Mouse (Mus musculus): Measurements from ENCODE around the gene Fxr2. TPM values are rescaled to one million over a fixed set of nuclear protein-coding genes. Genes with fewer than 3 reads are reported as not detected.

Fxr2 gene
- polyA plus RNA-seq, 1 experiment from 2014 or later, result 41.5 TPM

GRCm38 (mm10) chr11:69633128-69633866 is 507 bp downstream of the Fxr2 start:
- Histone ChIP-seq H3K9ac (peak overlapping the region; percentile 99), H3K36me3 (peaks cover 5% of the 10 kb centered on the region; the same call in 1 of the 2 replicates), H3K4me1 (replicated peaks) (peaks cover 33% of the 10 kb centered on the region), H3K27me3 (no peaks in the 10 kb centered on the region), H3K27ac (replicated peaks) (peak overlapping the region; percentile 95), H3K4me2 (peak overlapping the region; percentile 78), H3K4me3 (peak overlapping the region; percentile 94), H3K9me3 (no peaks in the 10 kb centered on the region)
- WGBS, result under 1% methylated on average over 33 of the region's 50 CpGs
- peak; percentile 40; the same call in 1 of the 2 replicates for ATAC-seq (ENCODE audit: low FRiP score, low read depth)

- Histone ChIP-seq H3K9ac (no peak overlapping the region), H3K4me1 (replicated peaks) (peaks cover 33% of the 10 kb centered on the region), H3K36me3 (peaks cover 19% of the 10 kb centered on the region), H3K27ac (replicated peaks) (no peak overlapping the region), H3K9me3 (no peaks in the 10 kb centered on the region), H3K27me3 (no peaks in the 10 kb centered on the region), H3K4me3 (no peak overlapping the region), H3K4me2 (peak overlapping the region; percentile 78; the same call in 1 of the 2 replicates)
- WGBS, result 93% methylated on average over 3 of the region's 3 CpGs
- no peak for ATAC-seq (ENCODE audit: low FRiP score, low read depth)
These were observed 2.7 kb downstream of the Fxr2 start for GRCm38 (mm10) chr11:69635471-69635870.

GRCm38 (mm10) chr11:69645860-69646259 is 13.1 kb downstream of the Fxr2 start:
- Histone ChIP-seq H3K36me3 (peaks cover 94% of the 10 kb centered on the region), H3K9ac (no peak overlapping the region), H3K27me3 (no peaks in the 10 kb centered on the region), H3K4me1 (replicated peaks) (no peaks in the 10 kb centered on the region), H3K4me3 (no peak overlapping the region), H3K9me3 (no peaks in the 10 kb centered on the region), H3K27ac (replicated peaks) (no peak overlapping the region), H3K4me2 (no peak overlapping the region)
- 96% methylated on average over 5 of the region's 5 CpGs for WGBS
- ATAC-seq (ENCODE audit: low FRiP score, low read depth), result no peak

- WGBS, result 81% methylated on average over 5 of the region's 5 CpGs
- Histone ChIP-seq H3K36me3 (peaks cover 68% of the 10 kb centered on the region), H3K27ac (replicated peaks) (no peak overlapping the region), H3K9me3 (no peaks in the 10 kb centered on the region), H3K9ac (no peak overlapping the region), H3K27me3 (no peaks in the 10 kb centered on the region), H3K4me3 (no peak overlapping the region), H3K4me2 (no peak overlapping the region), H3K4me1 (replicated peaks) (peaks cover 11% of the 10 kb centered on the region)
- no peak for ATAC-seq (ENCODE audit: low FRiP score, low read depth)
These were observed 20.6 kb downstream of the Fxr2 start for GRCm38 (mm10) chr11:69653399-69653798.

GRCm38 (mm10) chr11:69654760-69655159 is 22.0 kb downstream of the Fxr2 start:
- Histone ChIP-seq H3K27ac (replicated peaks) (no peak overlapping the region), H3K4me3 (no peak overlapping the region), H3K27me3 (no peaks in the 10 kb centered on the region), H3K9ac (no peak overlapping the region), H3K9me3 (no peaks in the 10 kb centered on the region), H3K4me2 (no peak overlapping the region), H3K4me1 (replicated peaks) (peaks cover 11% of the 10 kb centered on the region), H3K36me3 (peaks cover 62% of the 10 kb centered on the region)
- no peak for ATAC-seq (ENCODE audit: low FRiP score, low read depth)
- 52% methylated on average over 9 of the region's 9 CpGs for WGBS

GRCm38 (mm10) chr11:69655264-69656064 is 22.7 kb downstream of the Fxr2 start, which contains the start of gene Sox15:
Gene Sox15, plus strand, starts transcription at chr11:69655314.
- no peak within 1 kb of the TSS for H3K27ac ChIP-seq (replicated peaks)
- no peak within 1 kb of the TSS for H3K9ac ChIP-seq
- WGBS, result 24% methylated on average over 34 of the region's 34 CpGs
- H3K27me3 ChIP-seq, result no peaks in the 10 kb centered on the region
- ATAC-seq (ENCODE audit: low FRiP score, low read depth), result peak; percentile 65
- H3K4me1 ChIP-seq (replicated peaks), result peaks cover 13% of the 10 kb centered on the region
- no peak within 1 kb of the TSS for H3K4me2 ChIP-seq
- no peak within 1 kb of the TSS for H3K4me3 ChIP-seq
- H3K36me3 ChIP-seq, result peaks cover 55% of the 10 kb centered on the region
- H3K9me3 ChIP-seq, result no peaks in the 10 kb centered on the region

- no peak overlapping the region for H3K4me3 ChIP-seq
- H3K4me1 ChIP-seq (replicated peaks), result peaks cover 19% of the 10 kb centered on the region
- H3K36me3 ChIP-seq, result peaks cover 49% of the 10 kb centered on the region
- H3K4me2 ChIP-seq, result no peak overlapping the region
- H3K27ac ChIP-seq (replicated peaks), result no peak overlapping the region
- H3K9me3 ChIP-seq, result no peaks in the 10 kb centered on the region
- 77% methylated on average over 5 of the region's 5 CpGs for WGBS
- no peaks in the 10 kb centered on the region for H3K27me3 ChIP-seq
- ATAC-seq (ENCODE audit: low FRiP score, low read depth), result no peak
- no peak overlapping the region for H3K9ac ChIP-seq
These were observed 23.3 kb downstream of the Fxr2 start for GRCm38 (mm10) chr11:69656065-69656455.

- ATAC-seq (ENCODE audit: low FRiP score, low read depth), result 0 out of 2 replicates have a peak, but pooled peaks have one; percentile 14
- peaks cover 26% of the 10 kb centered on the region for H3K4me1 ChIP-seq (replicated peaks)
- WGBS, result 80% methylated on average over 10 of the region's 10 CpGs
- no peaks in the 10 kb centered on the region for H3K9me3 ChIP-seq
- H3K27ac ChIP-seq (replicated peaks), result no peak overlapping the region
- H3K4me2 ChIP-seq, result no peak overlapping the region
- no peak overlapping the region for H3K9ac ChIP-seq
- peaks cover 42% of the 10 kb centered on the region for H3K36me3 ChIP-seq
- no peaks in the 10 kb centered on the region for H3K27me3 ChIP-seq
- no peak overlapping the region for H3K4me3 ChIP-seq
These were observed 24.0 kb downstream of the Fxr2 start for GRCm38 (mm10) chr11:69656617-69657461.

- Histone ChIP-seq H3K27me3 (no peaks in the 10 kb centered on the region), H3K36me3 (peaks cover 37% of the 10 kb centered on the region), H3K9me3 (no peaks in the 10 kb centered on the region), H3K4me2 (no peak overlapping the region), H3K4me3 (no peak overlapping the region), H3K9ac (no peak overlapping the region), H3K27ac (replicated peaks) (no peak overlapping the region), H3K4me1 (replicated peaks) (peaks cover 28% of the 10 kb centered on the region)
- no peak for ATAC-seq (ENCODE audit: low FRiP score, low read depth)
- 83% methylated on average over 15 of the region's 15 CpGs for WGBS
These were observed 24.7 kb downstream of the Fxr2 start for GRCm38 (mm10) chr11:69657462-69657881.

- ATAC-seq (ENCODE audit: low FRiP score, low read depth), result no peak
- peak overlapping the region; percentile 59 for H3K9ac ChIP-seq
- H3K4me1 ChIP-seq (replicated peaks), result peaks cover 25% of the 10 kb centered on the region
- H3K4me2 ChIP-seq, result peak overlapping the region; percentile 55
- no peaks in the 10 kb centered on the region for H3K9me3 ChIP-seq
- peak overlapping the region; percentile 57 for H3K4me3 ChIP-seq
- no peaks in the 10 kb centered on the region for H3K27me3 ChIP-seq
- H3K36me3 ChIP-seq, result peaks cover 51% of the 10 kb centered on the region
- H3K27ac ChIP-seq (replicated peaks), result peak overlapping the region; percentile 94
- 74% methylated on average over 3 of the region's 3 CpGs for WGBS
These were observed 28.6 kb downstream of the Fxr2 start for GRCm38 (mm10) chr11:69661221-69661881.

Data from hindbrain, embryonic 15.5 days (tissue).